ENCODE assay signal across 9 mouse cellular contexts in genomic region chr3:97164477-97164876, GRCm38 (mm10).
"Had no signal": no experiment of that assay in that cellular context is flagged by ENCODE, and none has a peak within 500 bp of the region (broad histone marks: within the 10 kb centered on the region; RNA-seq: fewer than 3 reads in every experiment).

No protein-coding gene starts in this region.

- H3K4me3 ChIP-seq: intestine, embryonic 15.5 days; limb, embryonic 13.5 days; midbrain, embryonic 10.5 days; myocyte had no signal

- DNase-seq: kidney, adult 18-20 months; lung, adult 18-20 months; midbrain, embryonic 14.5 days; thymus, postnatal 14 days had no signal

- H3K4me2 ChIP-seq: intestine, embryonic 15.5 days; limb, embryonic 13.5 days had no signal

- H3K27ac ChIP-seq: intestine, embryonic 15.5 days; limb, embryonic 13.5 days; midbrain, embryonic 10.5 days; stomach, postnatal 0 days had no signal

- H3K9ac ChIP-seq: intestine, embryonic 15.5 days; limb, embryonic 13.5 days had no signal

- H3K27me3 ChIP-seq: intestine, embryonic 15.5 days; limb, embryonic 13.5 days had no signal

- H3K9me3 ChIP-seq: intestine, embryonic 15.5 days; limb, embryonic 13.5 days; midbrain, embryonic 10.5 days had no signal

- ATAC-seq: intestine, embryonic 15.5 days had no signal
